Mouse (Mus musculus) regulatory T cell (primary cell): ENCODE measurements around the gene Bub1b.
"Not testable (repeated sequence)": the region's sequence is repeated elsewhere in the genome, so short reads cannot be mapped to it uniquely, and the experiment has no call there.

Source experiments
- in situ Hi-C: fragments of 300-600 bp; cut with MboI, MseI; formaldehyde crosslinking; loops from one replicate; pipeline ENCODE4 v1.15.1; 2025; ENCODE audit warnings: high pct_unique_total_duplicates

Gene Bub1b

DNA sequence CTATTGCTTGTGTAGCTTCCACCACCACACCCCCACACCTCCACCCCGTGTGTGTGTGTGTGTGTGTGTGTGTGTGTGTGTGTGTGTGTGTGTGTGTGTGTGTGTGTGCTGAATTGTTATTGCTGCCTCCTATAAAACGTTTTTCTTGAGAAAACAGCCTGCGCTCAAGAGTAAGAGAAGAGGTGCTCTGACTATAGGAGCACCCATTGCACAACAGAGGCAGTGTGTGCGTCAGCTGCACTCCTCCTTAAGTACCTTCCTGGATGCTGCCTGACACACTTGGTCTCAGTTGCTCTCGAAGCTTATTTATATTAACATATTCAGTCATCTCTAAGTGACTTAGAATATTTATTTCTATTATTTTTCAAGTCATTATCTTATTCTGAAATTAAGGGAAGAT, 20.0 kb downstream of the Bub1b start:
- in situ Hi-C loops: no loop called here

DNA sequence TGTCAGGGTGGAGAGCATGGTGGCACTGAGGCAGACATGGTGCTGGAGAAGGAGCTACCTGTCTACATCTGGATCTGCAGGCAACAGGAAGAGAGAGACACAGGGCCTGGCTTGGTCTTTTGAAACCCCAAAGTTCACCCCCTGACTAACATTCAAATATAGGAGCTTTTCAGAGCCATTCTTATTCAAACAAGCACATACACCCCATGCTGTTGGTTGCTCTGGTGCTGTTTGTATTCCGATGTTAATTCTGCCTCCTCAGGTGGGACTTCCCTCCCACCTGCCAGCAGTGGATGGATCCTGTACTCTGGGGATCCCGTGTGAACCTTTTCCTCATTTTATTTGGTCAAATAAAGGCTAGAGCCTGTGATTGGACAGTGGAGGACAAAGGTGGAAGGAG, 22.1 kb downstream of the Bub1b start:
- in situ Hi-C loops: no loop called here

DNA sequence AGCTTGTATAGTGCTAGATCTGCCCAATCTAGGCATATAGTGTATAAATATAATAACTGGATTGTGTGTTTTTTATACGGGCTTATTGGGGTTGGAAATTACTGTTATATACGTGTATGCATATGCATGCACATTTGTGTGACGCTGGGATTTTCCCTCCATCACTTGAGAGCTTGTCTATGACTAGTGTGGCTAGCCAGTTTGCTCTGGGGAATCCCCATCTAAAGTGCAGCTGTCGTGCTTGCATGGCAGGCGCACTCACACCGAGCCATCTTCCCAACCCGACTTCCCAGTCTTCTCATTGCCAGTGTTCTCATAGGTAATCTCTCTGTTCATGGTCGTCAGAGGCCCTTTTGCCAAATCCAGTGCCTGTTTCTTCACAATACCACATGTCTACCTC, 22.6 kb downstream of the Bub1b start:
- in situ Hi-C loops: no loop called here

DNA sequence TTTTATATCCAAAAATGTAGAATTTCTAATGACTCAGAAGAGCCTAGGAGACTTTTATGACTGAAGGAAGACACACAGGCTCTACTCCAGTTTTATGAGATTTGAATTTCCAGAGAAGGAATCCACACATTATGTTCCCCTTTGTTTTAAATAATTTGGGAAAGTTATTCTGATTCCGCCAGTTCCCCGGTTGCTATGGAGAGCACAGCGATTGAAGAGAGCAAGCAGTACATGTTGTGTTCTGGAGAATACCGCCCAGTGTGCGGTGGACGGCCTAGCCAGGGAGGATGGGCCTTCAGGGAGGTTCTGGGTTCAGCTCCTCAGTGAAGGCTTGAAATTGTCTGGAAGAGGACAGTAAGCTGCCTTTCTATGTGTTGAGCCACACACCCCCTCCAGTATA, 31.3 kb downstream of the Bub1b start:
- in situ Hi-C loops: loop anchor here (25.0 kb wide), 1 partner anchor 833 kb away; no protein-coding TSS in a partner anchor

DNA sequence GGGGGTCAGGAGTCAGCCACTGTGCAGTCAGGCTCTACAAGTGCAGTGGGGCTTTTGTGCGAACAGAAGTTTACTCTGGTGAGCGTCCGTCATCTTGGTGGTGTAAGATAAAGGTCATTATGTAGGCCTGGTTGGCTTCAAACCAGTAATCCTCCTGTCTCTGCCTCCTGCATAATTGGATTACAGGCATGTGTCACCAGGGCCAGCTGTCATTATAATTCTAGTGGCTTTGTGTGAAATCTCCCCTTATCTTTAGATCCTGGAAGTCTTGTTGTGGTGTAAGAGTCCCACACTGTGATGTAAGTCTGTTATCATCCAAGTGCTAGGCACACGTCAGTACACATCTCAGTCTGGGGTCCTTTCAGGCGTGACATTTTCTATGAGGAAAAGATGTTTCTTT, 35.4 kb downstream of the Bub1b start:
- in situ Hi-C loops: loop anchor here (25.0 kb wide), 1 partner anchor 829 kb away; no protein-coding TSS in a partner anchor

DNA sequence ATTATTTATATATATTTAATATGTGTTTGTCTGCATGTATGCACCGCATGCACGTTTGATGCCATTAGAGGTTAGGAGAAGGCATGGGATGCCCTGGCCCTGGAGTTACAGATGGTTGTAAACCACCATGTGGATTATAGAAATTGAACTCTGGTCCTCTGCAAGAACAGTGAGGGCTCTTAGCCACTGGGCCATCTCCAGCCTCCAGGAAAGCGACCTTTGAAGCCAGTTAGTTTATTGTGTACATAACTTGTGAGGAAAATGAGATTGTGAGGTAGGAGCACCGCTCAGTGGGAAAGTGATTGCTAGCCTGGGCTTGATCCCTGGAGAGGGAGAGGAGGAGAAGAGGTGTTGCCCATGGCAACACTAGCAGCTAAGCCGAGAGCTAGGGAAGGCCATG, 39.2 kb downstream of the Bub1b start:
- in situ Hi-C loops: loop anchor here (5.0 to 25.0 kb wide), 4 partner anchors 55 to 825 kb away; no protein-coding TSS in a partner anchor

DNA sequence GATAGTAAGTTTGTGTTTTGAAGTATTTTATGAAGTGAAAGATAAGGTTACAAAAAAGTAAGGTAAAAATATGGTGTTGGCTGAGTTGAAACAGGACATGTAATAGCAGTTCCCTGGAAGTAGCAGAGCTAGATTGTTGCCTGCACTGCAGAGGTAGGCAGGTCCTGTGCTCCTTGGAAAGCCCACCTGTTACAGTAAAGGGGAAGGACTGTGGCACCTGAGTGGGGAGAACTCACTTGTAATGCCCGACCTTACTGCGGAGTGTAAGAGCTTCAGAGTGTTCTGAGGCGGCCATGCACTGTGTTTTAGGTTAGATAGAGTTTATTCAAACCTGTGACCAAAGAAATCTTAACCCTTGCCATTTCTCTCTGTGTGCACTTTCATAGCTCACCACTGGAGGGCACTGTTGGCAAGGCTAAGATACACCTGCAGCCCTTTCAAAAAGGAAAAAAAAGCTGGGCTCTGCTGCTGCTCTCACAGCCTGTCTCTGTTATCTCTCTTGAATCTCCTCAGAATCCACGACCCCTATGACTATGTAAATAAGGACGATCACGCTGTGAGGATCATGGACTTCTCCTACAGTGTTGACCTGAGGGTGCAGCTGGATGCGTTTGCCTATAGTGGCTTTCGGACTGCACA, 40.0 kb downstream of the Bub1b start:
- in situ Hi-C loops: loop anchor here (5.0 to 25.0 kb wide), 4 partner anchors 54 to 824 kb away; no protein-coding TSS in a partner anchor

DNA sequence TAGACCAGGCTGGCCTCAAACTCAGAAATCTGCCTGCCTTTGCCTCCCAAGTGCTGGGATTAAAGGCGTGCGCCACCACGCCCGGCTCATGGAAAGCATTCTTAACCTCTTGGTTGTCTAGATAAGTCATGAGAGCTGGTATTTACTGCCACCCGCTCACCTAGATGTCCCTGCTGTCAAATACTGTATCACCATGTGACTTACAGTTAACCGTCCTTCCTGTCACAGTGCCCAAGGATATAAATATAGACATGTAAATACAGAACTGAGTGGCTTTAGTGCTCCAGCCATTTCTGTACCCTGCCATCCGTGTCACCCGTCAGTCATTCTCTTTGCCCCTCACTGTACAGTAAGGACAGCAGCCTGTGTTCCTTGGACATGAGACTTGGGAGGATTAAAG, 40.7 kb downstream of the Bub1b start:
- in situ Hi-C loops: loop anchor here (5.0 to 25.0 kb wide), 4 partner anchors 54 to 824 kb away; no protein-coding TSS in a partner anchor

DNA sequence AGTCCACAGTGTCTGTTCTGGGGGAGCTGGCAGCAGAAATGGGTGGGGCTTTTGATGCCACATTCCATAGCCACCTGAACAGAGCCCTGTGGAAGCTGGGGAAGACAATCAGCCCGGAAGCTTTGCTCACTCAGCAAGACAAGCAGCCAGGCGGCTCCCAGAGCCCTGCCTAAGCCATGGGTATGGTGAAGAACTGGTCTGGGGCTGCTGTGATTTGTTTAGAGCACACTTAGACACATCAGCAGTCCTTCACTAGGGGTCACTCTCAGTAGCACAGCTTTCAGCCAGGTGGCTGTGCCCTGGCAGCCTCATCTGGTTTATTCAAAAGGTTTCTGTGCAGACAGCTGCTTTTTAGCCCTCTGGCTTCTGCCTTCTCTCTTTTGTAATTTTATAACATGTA, 43.1 kb downstream of the Bub1b start:
- in situ Hi-C loops: loop anchor here (25.0 kb wide), 1 partner anchor 821 kb away; no protein-coding TSS in a partner anchor

DNA sequence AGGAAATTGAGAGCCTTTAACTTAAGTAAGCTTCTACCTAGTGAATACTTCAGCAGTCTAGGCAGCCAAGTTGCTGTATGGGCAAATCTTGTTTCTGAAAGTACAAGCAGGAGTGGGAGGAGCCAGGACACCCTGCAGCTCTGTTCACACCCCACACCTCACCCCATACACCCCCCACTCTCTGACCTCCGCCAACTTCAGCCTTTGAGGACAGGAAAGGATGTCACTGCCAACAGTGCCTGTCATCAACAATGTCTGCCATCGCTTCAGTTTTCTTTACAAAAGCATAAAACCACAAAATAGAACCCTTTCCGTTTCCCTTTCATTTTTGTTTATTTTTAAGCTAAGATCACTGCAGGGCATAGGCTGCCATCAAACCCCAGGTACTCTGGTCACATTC, 44.4 kb downstream of the Bub1b start:
- in situ Hi-C loops: loop anchor here (25.0 kb wide), 1 partner anchor 820 kb away; no protein-coding TSS in a partner anchor

DNA sequence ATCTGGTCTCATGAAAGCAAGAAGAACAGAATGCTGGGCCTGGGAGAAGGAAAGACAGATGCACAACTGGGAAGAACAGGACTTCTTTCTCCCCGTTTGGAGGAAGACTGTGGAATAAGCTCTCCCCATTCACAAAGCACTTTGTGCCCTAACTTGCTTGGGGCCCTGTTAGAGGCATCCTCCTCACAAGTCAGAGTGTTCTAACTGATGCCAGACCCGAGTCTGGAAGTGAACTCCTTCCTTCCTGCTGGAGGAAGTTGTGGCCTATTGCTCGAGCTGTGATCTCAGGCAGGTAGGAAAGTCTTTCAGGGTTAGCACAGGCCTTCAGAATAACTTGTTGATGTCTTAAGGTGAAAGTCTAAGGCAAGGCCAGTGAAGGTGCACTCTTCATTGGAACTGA, 44.9 kb downstream of the Bub1b start:
- in situ Hi-C loops: loop anchor here (25.0 kb wide), 1 partner anchor 819 kb away; no protein-coding TSS in a partner anchor

DNA sequence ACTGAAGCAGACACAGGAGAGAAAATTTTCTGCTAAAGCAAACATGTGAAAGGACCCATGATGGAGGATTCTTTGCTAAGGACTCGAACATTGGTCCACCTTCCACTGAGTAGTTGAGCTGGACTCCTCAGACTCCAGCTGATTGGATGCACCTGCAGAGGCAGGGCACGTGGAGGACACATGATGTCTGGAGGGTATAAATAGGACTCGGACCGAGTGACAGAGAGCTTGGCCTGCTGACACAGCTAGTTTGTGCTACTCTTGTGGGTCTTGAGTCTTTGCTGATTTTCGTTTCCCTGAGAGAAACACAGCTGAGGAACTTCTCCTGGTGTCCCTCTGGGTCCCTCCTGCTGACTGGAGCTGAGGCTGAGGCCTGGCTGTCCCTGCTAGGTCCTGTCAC, 48.7 kb downstream of the Bub1b start:
- in situ Hi-C loops: loop anchor here (25.0 kb wide), 1 partner anchor 816 kb away; no protein-coding TSS in a partner anchor

DNA sequence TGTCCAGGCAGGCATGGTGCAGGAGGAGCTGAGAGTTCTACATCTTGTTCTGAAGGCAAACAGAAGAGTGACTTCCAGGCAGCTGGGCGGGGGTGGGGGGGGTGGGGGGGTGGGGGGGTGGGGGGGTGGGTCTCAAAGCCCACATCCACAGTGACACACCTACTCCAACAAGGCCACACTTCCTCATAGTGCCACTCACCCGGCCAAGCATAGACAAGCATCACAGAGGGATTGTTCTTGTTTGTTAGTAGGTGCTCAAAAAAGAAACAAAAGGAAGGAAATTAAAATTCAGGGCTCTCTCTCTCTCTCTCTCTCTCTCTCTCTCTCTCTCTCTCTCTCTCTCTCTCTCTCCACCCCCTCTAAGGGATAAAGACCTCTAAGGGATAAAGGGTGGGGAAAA, 52.7 kb downstream of the Bub1b start:
- in situ Hi-C loops: not testable (repeated sequence)

DNA sequence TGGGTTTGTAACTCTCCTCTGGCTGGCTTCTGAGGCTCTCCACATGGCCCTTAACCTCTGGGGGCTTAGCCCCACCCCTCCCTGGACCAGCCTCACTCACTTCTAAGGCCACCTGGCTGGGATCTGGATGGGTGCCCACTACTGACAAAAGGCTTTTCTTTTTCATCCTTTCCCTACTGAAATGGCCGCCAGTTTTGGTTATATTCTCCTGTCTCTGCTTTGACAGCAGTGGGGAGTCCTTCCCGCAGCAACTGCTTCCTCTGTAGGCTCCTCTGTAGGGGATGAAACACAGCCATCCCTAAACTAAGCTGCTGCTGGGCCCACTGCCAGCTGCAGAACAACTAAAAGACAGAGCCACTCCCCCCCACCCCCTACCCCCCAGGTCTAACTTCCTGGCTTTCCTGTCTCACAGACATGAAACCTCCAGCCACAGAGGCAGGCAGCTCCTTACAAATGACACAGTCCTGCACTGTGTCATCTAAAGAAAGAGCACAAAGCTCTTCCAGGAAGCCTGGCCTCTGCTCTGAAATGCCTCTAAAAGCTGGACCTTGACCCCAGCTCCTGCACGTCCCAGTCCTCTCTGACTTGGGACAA, 58.8 kb downstream of the Bub1b start:
- in situ Hi-C loops: no loop called here

DNA sequence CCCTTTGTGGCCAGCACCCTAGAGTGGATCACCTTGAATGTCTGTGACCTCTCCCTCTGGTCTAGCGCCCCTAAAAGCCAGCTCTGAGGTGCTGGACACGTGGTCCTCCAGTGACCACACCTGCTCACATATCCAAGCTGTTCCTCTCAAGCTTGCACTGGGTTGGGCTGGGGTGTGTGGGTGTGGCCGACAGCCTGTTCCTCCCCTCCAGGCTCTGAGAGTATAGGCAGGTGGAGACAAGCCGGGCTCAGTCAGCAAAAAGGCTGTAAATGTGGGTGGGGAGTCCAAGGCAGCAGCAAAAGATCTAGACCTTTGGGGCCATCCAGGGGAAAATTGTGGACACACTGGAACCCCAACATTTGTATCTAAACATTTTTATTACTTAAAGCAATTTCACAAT, 60.4 kb downstream of the Bub1b start:
- in situ Hi-C loops: no loop called here

DNA sequence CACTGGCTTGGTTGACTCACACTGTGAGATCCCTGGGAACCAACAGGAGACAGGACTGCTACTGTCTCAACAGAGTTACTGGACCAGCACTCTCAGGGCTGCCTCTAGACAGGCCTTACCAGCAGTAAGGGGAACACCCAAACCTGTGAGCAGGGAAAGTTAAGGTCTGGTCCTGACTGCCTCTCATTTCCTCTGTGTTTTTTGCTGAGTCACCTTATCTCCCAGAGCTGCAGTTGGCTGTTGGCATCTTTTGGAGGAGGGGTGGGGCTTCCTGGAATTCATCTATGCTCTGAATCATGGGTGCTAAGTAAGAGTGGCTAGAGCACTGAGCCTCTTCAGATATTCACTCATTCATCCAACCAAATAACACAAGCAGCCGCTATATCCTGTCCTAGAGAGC, 61.1 kb downstream of the Bub1b start:
- in situ Hi-C loops: no loop called here

DNA sequence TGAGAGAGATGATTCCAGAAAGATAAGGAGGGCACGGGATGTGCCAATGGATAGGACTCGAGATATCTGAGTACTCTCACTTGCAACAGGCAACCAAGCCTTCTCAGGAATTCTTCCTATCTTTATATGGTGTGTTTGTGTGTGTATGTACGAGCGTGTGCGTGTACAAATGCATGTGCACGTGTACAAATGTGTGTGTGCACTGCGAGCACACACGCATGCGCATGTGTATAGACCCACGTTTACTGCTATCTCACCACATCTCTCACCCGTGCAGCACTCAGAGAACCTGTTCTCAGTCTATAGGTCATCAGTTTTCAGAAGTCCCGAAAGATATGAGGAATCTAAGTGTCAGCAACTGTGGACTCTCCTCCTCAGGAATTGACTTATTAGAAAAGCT, 61.5 kb downstream of the Bub1b start:
- in situ Hi-C loops: no loop called here

DNA sequence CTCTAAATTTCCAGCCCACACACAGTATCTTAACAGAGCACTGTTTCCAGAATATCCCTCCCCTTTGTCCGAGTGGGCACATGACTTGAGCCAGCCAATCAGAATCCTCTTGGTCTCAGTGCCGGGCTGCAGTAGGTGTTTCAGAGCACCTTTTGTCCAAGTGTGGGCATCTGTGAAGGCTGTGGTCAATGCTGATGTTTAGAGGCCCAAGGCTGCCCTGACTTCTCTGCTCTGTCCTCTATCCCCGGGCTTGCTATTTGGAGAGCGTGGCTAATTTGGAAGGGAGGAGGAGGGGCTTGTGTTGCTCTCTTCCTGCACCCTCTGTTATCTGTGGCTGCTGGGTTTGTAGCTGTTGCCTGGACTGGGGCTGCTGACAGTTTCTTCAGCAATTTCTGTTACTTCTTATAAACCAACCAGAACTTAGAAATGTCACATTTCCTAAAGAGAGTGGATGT, 62.0 kb downstream of the Bub1b start:
- in situ Hi-C loops: no loop called here

DNA sequence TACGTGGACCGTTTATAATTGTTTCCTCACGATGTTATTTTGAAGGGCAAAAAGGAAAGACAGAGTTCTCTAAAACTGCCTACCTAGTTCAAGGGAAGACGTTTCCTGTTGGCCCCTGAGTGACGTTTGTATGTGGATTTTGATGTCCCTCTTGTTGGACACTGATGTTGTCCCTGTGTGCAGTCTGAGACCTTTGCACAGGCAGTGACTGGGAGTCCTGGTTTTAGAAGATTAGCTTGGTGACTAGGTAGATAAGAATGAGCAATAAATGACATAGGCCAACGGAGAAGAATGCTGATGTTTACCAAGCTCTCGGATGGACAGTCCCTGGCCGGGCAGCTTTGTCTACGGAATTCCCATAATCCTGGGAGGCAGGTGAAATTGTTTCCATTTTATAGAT, 63.9 kb downstream of the Bub1b start:
- in situ Hi-C loops: no loop called here

DNA sequence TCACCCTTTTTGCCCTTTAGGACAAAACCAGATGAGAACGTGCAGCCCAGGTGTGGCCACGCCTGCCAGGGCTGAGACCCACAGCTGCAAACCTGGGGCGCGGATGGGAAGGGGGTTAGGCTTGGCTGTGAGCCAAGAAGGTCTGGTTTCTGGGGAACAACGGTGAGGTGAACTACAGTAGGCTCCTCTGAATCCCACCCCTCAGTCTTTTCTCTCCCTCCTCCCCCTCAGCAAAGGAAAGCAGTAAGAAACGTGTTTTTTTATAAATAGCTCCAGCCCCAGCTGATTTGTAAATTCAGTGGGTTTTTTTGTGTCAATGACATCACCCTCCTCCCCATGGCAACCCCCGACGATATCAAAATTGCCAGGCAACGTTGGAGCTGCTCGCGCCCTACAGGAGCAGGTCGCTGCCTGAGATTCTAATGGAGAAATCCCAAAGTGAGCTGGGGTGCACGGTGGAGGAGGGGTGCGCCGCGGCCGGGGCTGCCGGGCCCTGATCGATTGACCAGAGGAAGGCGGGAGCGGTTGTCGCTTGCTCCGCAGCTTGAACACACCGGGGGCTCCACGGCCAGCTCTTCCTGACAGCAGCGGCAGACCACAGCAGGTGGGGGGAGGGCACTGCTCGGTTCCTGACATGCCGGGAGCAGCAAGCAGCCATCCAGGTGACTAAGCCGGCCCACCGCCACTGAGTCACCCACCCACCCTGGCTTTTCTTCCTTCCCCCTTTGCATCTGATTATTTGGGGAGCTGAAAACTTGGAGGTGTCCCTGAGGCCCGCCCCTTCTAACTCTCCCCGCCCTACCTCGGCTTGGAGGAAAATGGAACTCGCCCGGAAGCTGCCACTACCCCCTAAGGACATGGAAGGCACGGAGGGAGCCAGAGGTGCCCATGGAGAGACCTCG, 65.1 kb downstream of the Bub1b start, which contains the start of gene Pak6:
TSS of gene Pak6 (plus strand) at position 402 of the 902 bp plus-strand sequence.
- in situ Hi-C loops: no loop called here

DNA sequence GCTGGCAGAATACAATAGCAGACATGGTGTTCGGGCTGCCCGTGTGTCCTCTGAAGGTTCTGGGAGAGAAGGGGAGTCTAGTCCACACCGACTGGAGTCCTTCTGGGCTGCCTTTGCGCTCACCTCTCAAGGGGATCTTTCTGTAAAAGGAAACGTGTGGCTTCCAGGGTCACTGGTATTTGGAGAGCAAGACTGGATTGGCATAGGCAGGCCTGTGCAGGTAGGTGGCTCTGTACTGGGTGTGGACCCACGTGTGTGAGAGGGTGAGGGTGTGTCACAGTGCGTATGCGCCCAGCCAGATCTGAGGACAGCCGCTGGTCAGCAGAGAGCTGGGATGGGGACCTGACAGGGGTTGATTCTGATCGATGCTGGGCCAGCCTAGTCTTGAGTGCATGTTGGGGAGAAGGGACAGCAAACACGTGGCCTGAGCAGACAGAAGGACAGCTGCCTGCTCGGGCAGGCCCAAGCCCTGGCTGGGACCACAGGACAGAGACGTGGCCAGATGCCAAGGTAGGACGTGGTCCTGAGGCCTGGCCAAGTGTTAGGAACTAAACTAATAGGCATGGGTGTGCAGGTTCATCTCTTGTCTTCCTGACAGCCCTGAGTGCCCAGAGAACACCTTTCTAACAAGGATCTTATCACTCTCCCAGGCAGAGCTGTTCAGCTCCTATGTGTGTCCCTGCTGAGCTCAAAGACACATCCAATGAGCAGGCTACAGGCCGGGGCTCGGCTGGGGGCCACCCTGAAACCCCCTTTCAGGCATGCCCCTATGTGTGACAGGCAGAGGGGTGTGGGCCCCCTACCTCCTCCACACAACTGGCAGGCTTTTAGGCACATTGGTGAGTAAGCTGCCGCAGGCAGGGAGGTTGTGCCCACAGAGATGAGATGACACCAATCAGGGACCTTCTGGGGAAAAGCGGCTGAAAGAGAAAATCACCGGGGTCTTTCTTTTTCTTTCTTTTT, 66.1 kb downstream of the Bub1b start:
- in situ Hi-C loops: no loop called here
